Mouse (Mus musculus) cerebellum, postnatal 25 days (tissue): ENCODE measurements at regions not wholly inside any gene's neighbourhood (a gene's known extent, or its start where the extent isn't known, plus 50 kb on each side); places are given as distances from the start of the nearest gene placed in this dataset.

Experiments used
- DNase-seq, 2 experiments: peaks; one replicate each; pipeline ENCODE4 v3.0.0; 2021; ENCODE audit warnings: mixed read lengths in 2 of 2

GRCm38 (mm10) chr12:13030333-13030732 is 88.6 kb upstream of the Mycn start:
- no peak for DNase-seq

GRCm38 (mm10) chr12:13028086-13028485 is 86.4 kb upstream of the Mycn start:
- no peak for DNase-seq

- peak in 1 of 2 experiments; percentile 44 for DNase-seq
Observed at GRCm38 (mm10) chr12:13026041-13026580, 84.4 kb upstream of the Mycn start.

GRCm38 (mm10) chr12:13024215-13024841 is 82.6 kb upstream of the Mycn start:
- peak in 1 of 2 experiments; percentile 11 for DNase-seq

- no peak for DNase-seq
Observed at GRCm38 (mm10) chr12:13011023-13011761, 69.5 kb upstream of the Mycn start.

- no peak for DNase-seq
Observed at GRCm38 (mm10) chr12:13010405-13010804, 68.7 kb upstream of the Mycn start.

GRCm38 (mm10) chr12:13009470-13009869 is 67.8 kb upstream of the Mycn start:
- no peak for DNase-seq

GRCm38 (mm10) chr12:13002703-13003102 is 61.0 kb upstream of the Mycn start:
- DNase-seq: no peak

GRCm38 (mm10) chr12:13002069-13002590 is 60.4 kb upstream of the Mycn start:
- no peak for DNase-seq

GRCm38 (mm10) chr12:12995974-12996361 is 54.3 kb upstream of the Mycn start:
- no peak for DNase-seq

- DNase-seq: peak in 1 of 2 experiments; percentile 6
Observed at GRCm38 (mm10) chr12:12995061-12995973, 53.6 kb upstream of the Mycn start.

- DNase-seq: no peak
Observed at GRCm38 (mm10) chr12:12993894-12994714, 52.4 kb upstream of the Mycn start.
